Mouse (Mus musculus) limb, embryonic 14.5 days (tissue): ENCODE measurements at regions not wholly inside any gene's neighbourhood (a gene's known extent, or its start where the extent isn't known, plus 50 kb on each side); places are given as distances from the start of the nearest gene placed in this dataset.

ENCODE experiments used
- ATAC-seq: fragments of 200-750 bp; cut with Nextera tagmentation; 2 replicates; pipeline ENCODE4 v1.8.0; 2017; ENCODE audit warnings: low read depth, moderate number of reproducible peaks, moderate TSS enrichment; ENCODE audit not compliant: low FRiP score
- DNase-seq: peaks from one replicate; pipeline ENCODE4 v3.0.0-alpha.2; 2015; ENCODE audit warnings: low spot score
- H3K27ac ChIP-seq: fragments of 300-500 bp; sonication (generic); replicated peaks from 2 replicates; pipeline ENCODE4 v1.5.1; 2014; ENCODE audit warnings: low read depth, mild to moderate bottlenecking, low read length, moderate library complexity, mixed read lengths
- H3K27me3 ChIP-seq: fragments of 300-500 bp; sonication (generic); 2 replicates; pipeline ENCODE4 v1.6.1; 2014; ENCODE audit warnings: low read length, mixed read lengths; ENCODE audit not compliant: control insufficient read depth, insufficient read depth
- H3K36me3 ChIP-seq: fragments of 300-500 bp; sonication (generic); 2 replicates; pipeline ENCODE4 v1.6.1; 2014; ENCODE audit warnings: mild to moderate bottlenecking, low read length, moderate library complexity, mixed read lengths; ENCODE audit not compliant: control insufficient read depth, insufficient read depth
- H3K4me1 ChIP-seq: fragments of 300-500 bp; sonication (generic); 2 replicates; pipeline ENCODE4 v1.6.1; 2014; ENCODE audit warnings: antibody characterized with exemption, low read length, mixed read lengths; ENCODE audit not compliant: control insufficient read depth, insufficient read depth
- H3K4me2 ChIP-seq: fragments of 300-500 bp; sonication (generic); replicated peaks from 2 replicates; pipeline ENCODE4 v1.6.1; 2014; ENCODE audit warnings: low read depth, mild to moderate bottlenecking, low read length, moderate library complexity; ENCODE audit not compliant: severe bottlenecking
- H3K4me3 ChIP-seq: fragments of 300-500 bp; sonication (generic); replicated peaks from 2 replicates; pipeline ENCODE4 v1.5.1; 2014; ENCODE audit warnings: low read length
- H3K9ac ChIP-seq: fragments of 300-500 bp; sonication (generic); 2 replicates; pipeline ENCODE4 v1.6.1; 2014; ENCODE audit warnings: mild to moderate bottlenecking, low read depth, low read length, moderate library complexity; ENCODE audit not compliant: severe bottlenecking
- H3K9me3 ChIP-seq: fragments of 300-500 bp; sonication (generic); 2 replicates; pipeline ENCODE4 v1.6.1; 2016; ENCODE audit warnings: low read length; ENCODE audit not compliant: control insufficient read depth
- POLR2A ChIP-seq: fragments of 200-500 bp; IDR thresholded peaks from 2 replicates; pipeline ENCODE4 v1.8.0; 2012; ENCODE audit warnings: inconsistent platforms, mild to moderate bottlenecking, moderate library complexity, borderline replicate concordance; ENCODE audit not compliant: insufficient read depth, insufficient read length; ENCODE audit errors: extremely low read depth
- WGBS: fragments of 180-500 bp; shearing (Covaris S2); extraction: QIAGEN DNeasy Blood & Tissue Kit; methylation state at CpG from one replicate; pipeline ENCODE4 v1.1.7; 2014; 5-methylcytosine and 5-hydroxymethylcytosine counted together

DNA sequence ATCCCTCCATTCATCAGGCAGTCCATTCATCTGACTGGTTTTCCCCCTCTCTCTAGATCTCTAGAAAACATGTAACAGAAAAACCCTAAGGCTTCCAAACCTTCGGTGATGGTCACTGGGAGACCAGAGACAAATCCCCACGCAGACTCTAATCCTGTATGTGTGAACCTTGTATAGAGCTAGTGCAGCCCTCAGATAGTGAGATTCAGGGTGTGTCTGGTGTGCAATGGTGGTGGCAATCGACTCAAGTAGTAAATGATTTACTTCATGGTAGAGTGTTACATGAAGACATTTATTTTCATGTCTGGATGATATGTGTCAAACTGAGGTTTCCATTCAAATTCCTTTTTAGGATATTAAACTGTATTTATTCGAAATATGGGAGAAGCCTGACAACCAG lies 147.4 kb downstream of the Irs2 start:
- H3K27me3 ChIP-seq: no peaks in the 10 kb centered on the region
- H3K4me3 ChIP-seq: no peak overlapping the region
- DNase-seq: no peak
- H3K9ac ChIP-seq: no peak overlapping the region
- no peak overlapping the region for H3K4me2 ChIP-seq
- WGBS: 84% methylated on average over 4 of the region's 4 CpGs
- no peak for TF ChIP-seq POLR2A
- peaks cover 5% of the 10 kb centered on the region for H3K4me1 ChIP-seq
- H3K27ac ChIP-seq: no peak overlapping the region
- no peaks in the 10 kb centered on the region for H3K36me3 ChIP-seq
- ATAC-seq: no peak
- H3K9me3 ChIP-seq: no peaks in the 10 kb centered on the region

DNA sequence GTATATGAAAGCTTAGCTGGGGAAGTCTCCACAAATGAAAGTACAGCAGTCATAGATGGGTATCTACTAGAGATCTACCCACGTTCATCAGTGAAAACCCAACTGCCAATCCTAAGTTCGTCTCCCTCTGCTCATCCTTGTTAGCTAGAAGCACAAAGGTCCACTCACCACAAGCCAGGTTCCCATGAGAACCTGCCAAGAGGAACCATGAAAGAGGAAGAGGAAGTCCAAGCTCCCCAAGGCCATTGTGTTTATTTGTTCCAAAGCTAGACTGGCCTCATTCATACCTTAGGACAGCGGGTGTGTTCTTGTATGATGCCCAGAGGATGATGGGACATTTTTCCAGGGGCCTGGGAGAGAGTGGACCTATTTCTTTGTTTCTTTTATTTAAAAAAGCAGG lies 150.4 kb downstream of the Irs2 start:
- Histone ChIP-seq H3K4me2 (no peak overlapping the region), H3K9me3 (no peaks in the 10 kb centered on the region)

DNA sequence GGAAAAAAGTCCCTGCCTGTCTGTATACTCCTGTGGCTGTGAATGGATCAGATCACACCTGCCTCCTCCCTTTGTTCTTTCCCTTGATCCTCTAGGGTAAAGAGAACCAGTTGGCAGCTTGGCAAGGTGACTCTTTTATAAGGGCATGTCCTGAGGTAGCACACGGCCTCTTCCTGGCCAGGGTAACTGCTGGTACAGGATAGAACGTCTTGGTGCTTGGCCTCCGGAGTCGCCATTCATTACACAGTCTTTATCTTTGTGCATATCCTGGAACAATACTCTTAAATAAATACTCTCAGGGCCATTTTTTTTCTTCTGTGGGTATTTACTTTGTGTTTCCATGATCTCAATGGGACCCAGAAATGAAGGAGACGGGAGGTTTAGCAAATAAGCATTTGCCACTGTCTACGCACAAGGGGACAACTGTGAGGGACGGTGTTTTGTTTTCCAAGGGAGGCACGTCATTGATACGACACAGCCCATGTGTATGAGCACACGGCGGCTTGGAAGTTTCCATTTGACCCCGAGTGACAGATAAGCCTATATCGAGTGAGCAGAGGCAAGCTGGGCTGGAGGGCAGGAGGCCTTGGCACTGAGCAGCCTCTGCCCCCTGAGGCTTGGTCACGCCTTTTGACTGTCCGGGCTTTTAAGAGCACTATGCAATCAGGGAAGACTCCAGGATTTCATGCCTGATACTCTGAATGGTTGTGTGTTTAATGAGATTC lies 151.1 kb downstream of the Irs2 start:
- H3K4me1 ChIP-seq: no peaks in the 10 kb centered on the region; the same call in 1 of the 2 replicates
- no peak overlapping the region for H3K9ac ChIP-seq
- no peak overlapping the region for H3K4me3 ChIP-seq
- no peak for ATAC-seq
- no peaks in the 10 kb centered on the region for H3K9me3 ChIP-seq
- no peaks in the 10 kb centered on the region for H3K27me3 ChIP-seq
- no peaks in the 10 kb centered on the region for H3K36me3 ChIP-seq
- no peak for DNase-seq
- H3K4me2 ChIP-seq: no peak overlapping the region
- WGBS: 78% methylated on average over 15 of the region's 15 CpGs
- no peak for TF ChIP-seq POLR2A
- no peak overlapping the region for H3K27ac ChIP-seq

More for the DNA sequence above, 150.4 kb downstream of the Irs2 start:
- H3K4me3 ChIP-seq: no peak overlapping the region
- ATAC-seq: no peak
- H3K27me3 ChIP-seq: no peaks in the 10 kb centered on the region
- H3K27ac ChIP-seq: no peak overlapping the region
- DNase-seq: no peak
- TF ChIP-seq POLR2A: no peak
- H3K36me3 ChIP-seq: no peaks in the 10 kb centered on the region
- H3K4me1 ChIP-seq: no peaks in the 10 kb centered on the region; the same call in 1 of the 2 replicates
- no peak overlapping the region for H3K9ac ChIP-seq
- 93% methylated on average over 3 of the region's 3 CpGs for WGBS

DNA sequence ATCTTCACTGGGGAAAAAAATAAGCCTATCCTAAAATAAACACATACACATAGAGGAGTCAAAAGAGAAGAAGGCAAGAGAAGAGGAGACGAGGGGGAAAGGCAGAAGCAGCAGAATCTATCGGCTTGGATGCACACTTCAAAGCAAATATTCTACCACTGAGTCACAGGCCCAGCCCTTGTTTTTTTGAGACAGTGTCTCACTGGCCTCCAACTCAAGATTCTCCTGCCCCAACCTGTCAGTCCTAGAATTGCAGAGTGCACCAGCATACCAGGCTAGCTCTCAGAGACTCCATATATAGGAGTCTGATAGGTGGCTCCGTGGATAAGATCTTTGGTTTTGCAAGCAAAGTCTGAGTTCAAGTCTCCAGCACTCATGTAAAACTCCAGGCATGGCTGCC lies 152.6 kb downstream of the Irs2 start:
- Histone ChIP-seq H3K4me3 (no peak overlapping the region), H3K4me1 (no peaks in the 10 kb centered on the region; the same call in 1 of the 2 replicates), H3K36me3 (no peaks in the 10 kb centered on the region), H3K9me3 (no peaks in the 10 kb centered on the region), H3K27ac (no peak overlapping the region), H3K27me3 (no peaks in the 10 kb centered on the region), H3K4me2 (no peak overlapping the region), H3K9ac (no peak overlapping the region)
- DNase-seq (no peak), ATAC-seq (no peak)
- 84% methylated on average over 3 of the region's 3 CpGs for WGBS
- TF ChIP-seq POLR2A: no peak

DNA sequence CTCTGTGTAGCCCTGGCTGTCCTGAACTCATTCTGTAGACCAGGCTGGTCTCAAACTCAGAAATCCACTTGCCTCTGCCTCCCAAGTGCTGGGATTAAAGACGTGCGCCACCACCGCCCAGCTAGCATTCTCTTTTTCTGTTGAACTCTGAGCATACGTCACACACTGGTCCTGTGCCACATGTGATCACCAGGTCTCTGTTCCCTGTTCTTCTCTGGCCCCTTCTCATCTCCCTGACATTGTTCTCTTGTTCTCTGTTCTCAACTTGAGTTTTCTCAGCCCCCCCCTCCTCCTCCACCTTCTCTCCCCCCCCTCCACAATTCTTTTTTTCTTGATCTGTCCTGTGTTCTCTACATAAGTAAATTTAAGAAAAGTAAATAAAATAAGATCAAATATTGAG lies 153.1 kb downstream of the Irs2 start:
- H3K4me3 ChIP-seq: no peak overlapping the region
- H3K27me3 ChIP-seq: no peaks in the 10 kb centered on the region
- H3K9me3 ChIP-seq: no peaks in the 10 kb centered on the region
- no peaks in the 10 kb centered on the region for H3K36me3 ChIP-seq
- no peak overlapping the region for H3K4me2 ChIP-seq
- ATAC-seq (no peak), DNase-seq (no peak)
- no peak for TF ChIP-seq POLR2A
- no peak overlapping the region for H3K9ac ChIP-seq
- no peak overlapping the region for H3K27ac ChIP-seq
- WGBS: 87% methylated on average over 4 of the region's 4 CpGs
- no peaks in the 10 kb centered on the region; the same call in 1 of the 2 replicates for H3K4me1 ChIP-seq
